Mouse (Mus musculus) lung, postnatal 4 days (tissue): ENCODE data around the gene Ndufb5.
"Not testable (repeated sequence)": the region's sequence is repeated elsewhere in the genome, so short reads cannot be mapped to it uniquely, and the experiment has no call there.

Experiments
- DNase-seq, 2 experiments: peaks; one replicate each; pipeline ENCODE4 v3.0.0; 2021

Gene Ndufb5

GRCm38 (mm10) chr3:32737172-32737655, 424 bp downstream of the Ndufb5 start, which contains the start of gene Mrpl47:
Mrpl47 (minus strand) TSS chr3:32737605.
- no peak for DNase-seq

- DNase-seq, result no peak
These were observed 1.8 kb downstream of the Ndufb5 start for GRCm38 (mm10) chr3:32738549-32738948.

- DNase-seq, result no peak
These were observed 5.5 kb downstream of the Ndufb5 start for GRCm38 (mm10) chr3:32742276-32742780.

GRCm38 (mm10) chr3:32745001-32745400, 8.2 kb downstream of the Ndufb5 start:
- no peak for DNase-seq

- not testable (repeated sequence) for DNase-seq
These were observed 8.6 kb downstream of the Ndufb5 start for GRCm38 (mm10) chr3:32745426-32745825.

- DNase-seq, result no peak
These were observed 11.6 kb downstream of the Ndufb5 start for GRCm38 (mm10) chr3:32748384-32748783.

- no peak for DNase-seq
These were observed 13.2 kb downstream of the Ndufb5 start for GRCm38 (mm10) chr3:32749820-32750579.

GRCm38 (mm10) chr3:32754384-32754915, 17.7 kb downstream of the Ndufb5 start:
- DNase-seq, result no peak

GRCm38 (mm10) chr3:32759212-32759611, 22.4 kb downstream of the Ndufb5 start:
- no peak for DNase-seq

- DNase-seq, result no peak
These were observed 26.2 kb downstream of the Ndufb5 start for GRCm38 (mm10) chr3:32762962-32763361.

- no peak for DNase-seq
These were observed 27.1 kb downstream of the Ndufb5 start for GRCm38 (mm10) chr3:32763902-32764301.

- DNase-seq, result no peak
These were observed 34.0 kb downstream of the Ndufb5 start for GRCm38 (mm10) chr3:32770781-32771180.
